Mouse (Mus musculus): Measurements from ENCODE around the gene Aldh1l1.

DNA sequence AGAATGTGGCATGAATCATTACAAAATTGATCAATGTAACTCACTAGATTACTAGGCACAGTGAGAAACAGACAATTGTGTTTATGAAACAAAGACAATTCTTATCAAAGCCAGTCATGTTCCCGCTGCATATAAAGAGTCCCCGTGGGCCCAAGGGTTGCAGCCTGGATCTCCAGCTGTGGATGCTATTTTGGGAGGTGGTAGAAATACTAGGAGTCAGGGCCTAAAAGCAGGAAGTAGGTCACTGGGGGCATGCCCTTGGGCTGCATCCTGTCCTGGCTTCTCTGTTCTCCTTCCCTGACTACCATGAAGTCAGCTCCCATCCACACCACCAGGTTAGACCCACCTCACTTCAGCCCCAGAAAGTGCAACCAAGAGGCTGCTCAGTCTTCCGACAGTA, 10.0 kb downstream of the Aldh1l1 start:
- TF ChIP-seq CTCF (conservative IDR thresholded peaks at IDR 0.05; ENCODE audit: insufficient read depth, insufficient read length, low read depth, low read length) (no peak), POLR2A (IDR thresholded peaks at IDR 0.05; ENCODE audit: low read depth, low read length) (no peak)

All from kidney, adult 2 months (tissue).